Mouse (Mus musculus) heart, embryonic 13.5 days (tissue): ENCODE results near the gene Wdr54. TPM values are rescaled to one million over a fixed set of nuclear protein-coding genes. Genes with fewer than 3 reads are reported as not detected.

Experiments used
- ATAC-seq: fragments of 200-750 bp; cut with Nextera tagmentation; 2 replicates; pipeline ENCODE4 v1.8.0; 2017; ENCODE audit warnings: moderate TSS enrichment; ENCODE audit not compliant: insufficient number of reproducible peaks, low FRiP score, low TSS enrichment; ENCODE audit errors: extremely low read depth
- H3K27ac ChIP-seq: fragments of 300-500 bp; sonication (generic); replicated peaks from 2 replicates; pipeline ENCODE4 v1.5.1; 2015; ENCODE audit warnings: moderate library complexity, mild to moderate bottlenecking, inconsistent platforms
- H3K27me3 ChIP-seq: fragments of 300-500 bp; sonication (generic); replicated peaks from 2 replicates; pipeline ENCODE4 v1.6.1; 2015; ENCODE audit warnings: mild to moderate bottlenecking, inconsistent platforms
- H3K36me3 ChIP-seq: fragments of 300-500 bp; sonication (generic); 2 replicates; pipeline ENCODE4 v1.6.1; 2015; ENCODE audit warnings: mild to moderate bottlenecking, inconsistent platforms
- H3K4me1 ChIP-seq: fragments of 300-500 bp; sonication (generic); 2 replicates; pipeline ENCODE4 v1.6.1; 2015; ENCODE audit warnings: inconsistent platforms
- H3K4me2 ChIP-seq: fragments of 300-500 bp; sonication (generic); 2 replicates; pipeline ENCODE4 v1.6.1; 2015; ENCODE audit warnings: inconsistent platforms, mild to moderate bottlenecking, moderate library complexity
- H3K4me3 ChIP-seq: fragments of 300-500 bp; sonication (generic); 2 replicates; pipeline ENCODE4 v1.5.1; 2015; ENCODE audit warnings: moderate library complexity, mild to moderate bottlenecking, inconsistent platforms
- H3K9ac ChIP-seq: fragments of 300-500 bp; sonication (generic); 2 replicates; pipeline ENCODE4 v1.6.1; 2015; ENCODE audit warnings: inconsistent platforms, mild to moderate bottlenecking, moderate library complexity
- H3K9me3 ChIP-seq: fragments of 300-500 bp; sonication (generic); 2 replicates; pipeline ENCODE4 v1.6.1; 2016; ENCODE audit warnings: inconsistent platforms
- WGBS: fragments of 180-500 bp; shearing (Covaris S2); methylation state at CpG from one replicate; pipeline ENCODE4 v1.1.7; 2015; ENCODE audit warnings: mixed read lengths; 5-methylcytosine and 5-hydroxymethylcytosine counted together
- polyA plus RNA-seq: library from polyadenylated mRNA; unstranded; fragments of >200 nt; fragmentation: Nextera tagmentation; extraction: Ambion mirVana; gene quantifications from 2 replicates; pipeline ENCODE4 v1.2.1, GENCODE M21; 2015

The Wdr54 gene
- polyA plus RNA-seq, 1 experiment from 2014 or later = 7.0 TPM

DNA sequence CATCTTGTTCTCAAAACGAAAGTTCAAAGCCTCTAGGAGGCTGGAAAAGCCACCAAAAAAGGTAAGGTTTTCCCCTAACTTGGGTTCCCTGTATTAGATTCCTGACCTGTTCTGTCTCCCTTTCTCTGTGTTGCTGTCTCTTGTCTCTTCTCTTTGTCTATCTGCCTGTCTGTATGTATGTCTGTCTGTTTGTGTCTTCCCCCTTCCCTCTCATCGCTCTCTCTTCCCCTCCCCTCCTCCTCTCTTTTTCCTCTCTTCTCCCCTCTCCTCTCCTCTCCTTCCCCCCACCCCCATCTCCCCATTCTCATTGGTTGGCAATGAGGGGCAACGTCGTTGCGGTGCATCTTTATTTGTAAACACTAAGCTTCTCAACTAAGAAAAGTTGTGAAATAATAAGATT is 30.9 kb downstream of the Wdr54 start, which contains the start of gene Ino80b:
Ino80b (minus strand) TSS at position 101 of the 400 bp plus-strand sequence.
- H3K4me1 ChIP-seq = peaks cover 31% of the 10 kb centered on the region
- 0 out of 2 replicates have a peak, but pooled peaks cover 5% of the 10 kb centered on the region for H3K36me3 ChIP-seq
- WGBS = 29% methylated on average over 5 of the region's 5 CpGs
- H3K9me3 ChIP-seq = no peaks in the 10 kb centered on the region
- peak within 1 kb of the TSS; percentile 77 for H3K4me3 ChIP-seq
- no peaks in the 10 kb centered on the region for H3K27me3 ChIP-seq
- no peak for ATAC-seq
- peak within 1 kb of the TSS; percentile 88 for H3K9ac ChIP-seq
- H3K4me2 ChIP-seq = peak within 1 kb of the TSS; percentile 96
- H3K27ac ChIP-seq = peak within 1 kb of the TSS; percentile 46

DNA sequence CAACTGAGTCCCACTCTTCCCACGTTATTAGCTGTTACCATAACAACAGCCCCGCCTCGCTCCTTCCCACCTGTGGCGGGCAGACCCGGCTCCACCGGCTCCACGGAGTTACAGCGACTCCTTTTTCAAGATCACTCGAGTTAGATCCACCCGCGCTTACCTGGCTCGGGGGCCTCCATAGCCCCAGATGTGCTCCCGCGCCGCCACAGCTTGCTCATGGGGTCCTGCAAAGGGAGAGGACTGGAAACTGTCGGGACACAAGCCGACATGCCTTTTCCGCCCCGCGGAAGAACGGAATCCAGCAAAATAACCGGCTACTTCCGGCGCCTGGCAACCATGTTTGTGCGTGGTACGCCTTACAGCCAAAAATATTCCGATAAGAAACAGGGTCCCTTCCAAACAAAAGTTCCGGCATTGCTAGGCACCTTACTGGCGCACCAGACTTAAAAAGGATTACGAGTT is 31.3 kb downstream of the Wdr54 start:
- no peaks in the 10 kb centered on the region for H3K27me3 ChIP-seq
- peak overlapping the region; percentile 46 for H3K27ac ChIP-seq
- 0 out of 2 replicates have a peak, but pooled peaks cover 5% of the 10 kb centered on the region for H3K36me3 ChIP-seq
- peaks cover 36% of the 10 kb centered on the region for H3K4me1 ChIP-seq
- no peaks in the 10 kb centered on the region for H3K9me3 ChIP-seq
- under 1% methylated on average over 30 of the region's 30 CpGs for WGBS
- H3K4me2 ChIP-seq = peak overlapping the region; percentile 96
- H3K4me3 ChIP-seq = peak overlapping the region; percentile 77
- no peak for ATAC-seq
- peak overlapping the region; percentile 88 for H3K9ac ChIP-seq

DNA sequence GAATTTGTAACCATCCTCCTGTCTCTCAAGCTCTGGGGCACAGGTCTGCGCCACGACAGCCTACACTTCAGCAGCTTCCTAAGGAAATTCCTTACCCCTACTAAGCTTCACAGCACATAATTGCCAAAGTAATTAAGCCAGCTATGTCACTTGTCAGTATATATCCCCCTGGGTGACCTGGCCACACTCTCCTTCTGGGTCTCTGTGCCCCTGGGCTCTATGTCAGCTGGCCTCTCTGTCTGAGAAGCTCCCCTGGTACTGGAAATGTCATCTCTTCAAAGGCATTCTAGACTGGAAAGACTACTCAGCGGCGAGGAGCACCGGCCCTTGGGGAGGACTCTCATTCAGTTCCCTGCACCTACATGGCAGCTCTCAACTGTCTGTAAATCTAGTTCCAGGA is 33.2 kb downstream of the Wdr54 start:
- H3K4me3 ChIP-seq = peak overlapping the region; percentile 80
- no peak for ATAC-seq
- 84% methylated on average over 5 of the region's 5 CpGs for WGBS
- peak overlapping the region; percentile 99 for H3K4me2 ChIP-seq
- H3K27me3 ChIP-seq = no peaks in the 10 kb centered on the region
- peaks cover 45% of the 10 kb centered on the region for H3K4me1 ChIP-seq
- peak overlapping the region; percentile 94; the same call in 1 of the 2 replicates for H3K9ac ChIP-seq
- no peak overlapping the region for H3K27ac ChIP-seq
- no peaks in the 10 kb centered on the region for H3K9me3 ChIP-seq
- peaks cover 23% of the 10 kb centered on the region for H3K36me3 ChIP-seq

DNA sequence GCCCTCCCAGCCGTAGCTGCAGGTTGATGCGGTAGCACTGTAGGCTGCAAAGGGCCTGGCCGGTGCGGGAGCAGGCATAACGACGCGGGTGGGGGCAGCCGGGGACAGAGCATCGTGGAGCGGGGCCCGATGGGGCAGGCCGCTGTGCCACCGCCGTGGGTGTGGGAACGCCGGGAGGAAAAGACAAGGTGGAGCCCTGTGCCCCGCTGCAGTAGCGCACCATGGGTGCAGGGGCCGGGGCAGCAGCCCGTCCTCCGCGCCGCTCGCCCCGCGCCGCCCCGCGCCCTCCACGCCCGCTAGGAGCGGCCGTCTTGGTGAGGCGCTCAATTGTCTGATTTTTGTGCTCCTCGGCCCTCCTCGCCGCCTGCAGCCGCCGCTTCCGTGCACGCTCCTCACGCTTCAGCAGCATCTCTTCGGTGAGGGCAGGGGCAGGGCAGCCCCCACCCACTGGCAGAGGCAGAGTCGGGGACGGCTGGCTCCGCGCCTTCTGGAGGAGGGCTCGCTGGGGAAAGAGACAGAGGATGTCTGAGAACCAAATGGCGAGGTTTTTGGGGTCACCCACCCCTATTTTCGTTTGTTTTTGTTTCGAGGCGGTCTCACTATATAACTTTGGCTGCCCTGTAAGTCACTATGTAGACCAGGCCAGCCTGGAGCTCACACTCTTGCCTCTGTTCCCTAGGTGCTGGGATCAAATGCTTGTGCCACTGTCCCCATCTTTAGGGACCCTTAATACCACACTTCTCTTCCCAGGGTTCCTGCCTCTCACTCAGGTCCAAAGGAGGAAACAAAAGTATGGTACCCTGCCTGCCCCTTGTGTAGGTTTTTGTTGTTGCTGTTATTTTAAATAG is 34.1 kb downstream of the Wdr54 start:
- Histone ChIP-seq H3K4me2 (peak overlapping the region; percentile 99), H3K27me3 (no peaks in the 10 kb centered on the region), H3K9ac (peak overlapping the region; percentile 94), H3K4me1 (peaks cover 49% of the 10 kb centered on the region), H3K36me3 (peaks cover 32% of the 10 kb centered on the region), H3K9me3 (no peaks in the 10 kb centered on the region), H3K4me3 (peak overlapping the region; percentile 80), H3K27ac (peak overlapping the region; percentile 95)
- peak; percentile 51 for ATAC-seq
- 2% methylated on average over 52 of the region's 52 CpGs for WGBS

DNA sequence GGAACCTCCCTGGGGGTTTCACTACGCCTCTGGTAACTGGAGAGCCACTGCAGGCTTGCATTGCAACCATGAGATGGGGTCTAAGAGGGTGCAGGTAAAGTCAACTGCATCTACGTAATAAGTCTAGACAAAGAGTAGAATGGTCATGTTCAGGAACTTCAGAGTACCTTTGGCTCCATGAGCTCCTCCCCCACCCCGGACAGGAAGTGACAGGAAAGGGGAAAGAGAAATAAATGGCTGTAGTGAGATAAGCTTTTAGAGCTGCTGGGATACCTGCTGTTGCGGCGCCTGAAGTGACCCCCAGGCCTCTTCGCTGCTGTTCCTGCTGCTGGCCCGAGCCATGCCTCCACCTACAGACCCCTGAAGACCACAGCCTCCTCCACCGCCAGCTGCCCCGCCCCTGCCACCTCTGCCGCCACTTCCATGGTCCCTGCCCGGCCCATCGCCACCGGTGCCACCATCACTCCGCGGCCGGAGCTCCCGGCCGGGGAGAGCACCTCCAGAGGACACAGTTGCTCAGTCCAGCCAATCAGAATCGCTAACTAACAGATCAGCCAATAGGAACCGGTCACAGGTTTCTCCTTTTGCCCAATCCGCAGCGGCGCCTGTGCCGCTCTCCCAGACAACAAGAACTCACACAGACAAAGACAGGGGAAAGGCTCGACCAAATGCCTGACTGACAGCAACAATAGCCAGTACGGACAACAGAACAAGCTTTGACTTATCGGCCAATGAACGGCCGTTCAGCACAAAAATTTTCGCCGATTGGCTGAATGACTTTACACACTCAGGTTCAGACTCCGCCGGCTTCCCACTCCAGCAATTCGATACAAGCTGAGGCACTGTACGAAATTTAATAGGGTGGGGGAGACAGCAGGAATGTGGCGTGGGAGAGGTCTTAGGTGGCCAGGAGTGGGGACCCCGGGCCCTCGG is 35.0 kb downstream of the Wdr54 start, which contains the start of gene Wbp1:
Wbp1 (minus strand) TSS at position 630 of the 933 bp plus-strand sequence.
- under 1% methylated on average over 38 of the region's 38 CpGs for WGBS
- H3K4me2 ChIP-seq = peak within 1 kb of the TSS; percentile 99
- no peaks in the 10 kb centered on the region for H3K27me3 ChIP-seq
- H3K4me1 ChIP-seq = peaks cover 58% of the 10 kb centered on the region
- peaks cover 36% of the 10 kb centered on the region for H3K36me3 ChIP-seq
- peak within 1 kb of the TSS; percentile 95 for H3K27ac ChIP-seq
- H3K9ac ChIP-seq = peak within 1 kb of the TSS; percentile 94
- H3K9me3 ChIP-seq = no peaks in the 10 kb centered on the region
- peak within 1 kb of the TSS; percentile 80 for H3K4me3 ChIP-seq
- peak; percentile 86 for ATAC-seq

DNA sequence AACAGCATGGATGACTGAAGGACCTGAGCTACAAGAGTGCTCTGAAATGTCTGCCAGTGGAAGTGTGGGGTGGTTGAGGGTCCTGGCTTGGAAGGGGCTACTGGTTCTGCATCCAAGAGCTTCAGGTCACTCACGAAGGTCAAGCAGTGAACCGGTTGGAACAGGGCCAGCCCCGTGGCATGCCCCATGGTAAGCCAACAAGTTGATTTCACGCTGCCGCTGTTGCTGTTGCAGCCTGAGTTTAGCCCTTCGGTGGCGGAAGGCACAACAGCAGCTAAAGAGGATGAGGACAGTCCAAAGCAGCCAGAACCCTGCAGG is 36.5 kb downstream of the Wdr54 start:
- Histone ChIP-seq H3K27ac (no peak overlapping the region), H3K9me3 (no peaks in the 10 kb centered on the region), H3K4me2 (peak overlapping the region; percentile 99), H3K36me3 (peaks cover 36% of the 10 kb centered on the region), H3K27me3 (no peaks in the 10 kb centered on the region), H3K9ac (peak overlapping the region; percentile 93), H3K4me3 (peak overlapping the region; percentile 80; the same call in 1 of the 2 replicates), H3K4me1 (peaks cover 60% of the 10 kb centered on the region)
- WGBS = 75% methylated on average over 7 of the region's 7 CpGs
- no peak for ATAC-seq

DNA sequence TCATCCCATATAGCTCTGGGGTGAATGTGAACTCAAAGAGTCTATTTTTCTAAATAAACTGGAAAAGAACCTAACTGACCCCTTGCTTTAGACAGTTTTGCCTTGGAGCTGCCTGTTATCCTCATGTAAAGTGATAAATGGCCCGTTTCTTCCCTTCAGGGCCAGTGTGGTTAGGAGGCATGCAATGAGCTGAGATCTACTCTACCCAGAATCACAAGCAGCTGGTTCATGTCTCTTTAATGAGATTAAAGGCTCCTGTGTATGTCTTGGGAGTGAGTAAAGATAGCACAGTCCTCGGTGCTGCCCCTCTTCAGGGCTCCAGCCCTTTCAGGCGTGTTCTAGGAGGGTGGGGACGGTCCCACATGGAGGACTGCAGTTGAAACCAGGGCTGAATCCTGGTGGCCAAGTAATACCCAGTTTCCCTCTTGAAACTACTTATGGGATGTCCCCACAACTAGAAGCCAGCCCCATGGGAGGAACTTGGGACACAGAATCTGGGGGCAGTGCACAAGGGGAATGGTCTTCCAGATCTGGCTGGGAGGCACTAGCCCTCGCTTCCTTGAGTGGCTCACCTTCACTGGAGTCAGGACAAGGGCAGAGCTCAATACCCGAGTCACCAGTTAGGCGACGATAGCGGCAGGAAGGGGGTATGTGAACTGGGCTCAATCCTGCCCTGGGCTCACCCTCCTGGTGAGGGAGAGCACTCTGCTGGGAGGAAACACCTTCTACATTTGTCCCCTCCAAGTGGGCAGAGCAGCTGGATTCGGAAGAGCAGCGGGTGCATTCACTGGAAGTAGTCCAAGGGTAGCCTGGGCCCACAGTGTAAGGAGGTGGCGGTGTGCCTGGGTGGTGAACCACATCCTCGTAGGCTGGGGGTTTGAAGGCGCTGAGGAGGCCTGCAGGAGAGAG is 37.1 kb downstream of the Wdr54 start:
- 0 out of 2 replicates have a peak overlapping the region, but pooled peaks have one; percentile 20 for H3K27ac ChIP-seq
- H3K27me3 ChIP-seq = no peaks in the 10 kb centered on the region
- no peak overlapping the region for H3K4me3 ChIP-seq
- no peak for ATAC-seq
- peaks cover 60% of the 10 kb centered on the region for H3K4me1 ChIP-seq
- peak overlapping the region; percentile 93; the same call in 1 of the 2 replicates for H3K9ac ChIP-seq
- H3K36me3 ChIP-seq = peaks cover 36% of the 10 kb centered on the region
- 74% methylated on average over 14 of the region's 14 CpGs for WGBS
- no peak overlapping the region for H3K4me2 ChIP-seq
- no peaks in the 10 kb centered on the region for H3K9me3 ChIP-seq

DNA sequence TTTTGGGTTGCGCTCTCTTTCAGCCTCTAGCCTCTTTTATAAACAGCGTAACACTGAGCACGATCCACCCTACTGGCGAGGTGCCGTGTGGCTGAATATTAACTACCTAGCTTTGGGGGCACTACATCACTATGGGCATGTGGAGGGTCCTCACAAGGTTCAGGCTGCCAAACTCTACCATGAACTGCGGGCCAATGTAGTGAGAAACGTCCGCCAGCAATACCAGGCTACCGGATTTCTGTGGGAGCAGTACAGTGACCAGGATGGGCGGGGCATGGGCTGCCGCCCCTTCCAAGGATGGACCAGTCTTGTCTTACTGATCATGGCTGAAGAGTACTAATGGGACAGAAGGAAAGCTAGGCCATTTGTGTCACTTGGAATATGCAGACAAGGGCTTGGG is 37.8 kb downstream of the Wdr54 start:
- WGBS = 83% methylated on average over 11 of the region's 11 CpGs
- no peak overlapping the region for H3K27ac ChIP-seq

DNA sequence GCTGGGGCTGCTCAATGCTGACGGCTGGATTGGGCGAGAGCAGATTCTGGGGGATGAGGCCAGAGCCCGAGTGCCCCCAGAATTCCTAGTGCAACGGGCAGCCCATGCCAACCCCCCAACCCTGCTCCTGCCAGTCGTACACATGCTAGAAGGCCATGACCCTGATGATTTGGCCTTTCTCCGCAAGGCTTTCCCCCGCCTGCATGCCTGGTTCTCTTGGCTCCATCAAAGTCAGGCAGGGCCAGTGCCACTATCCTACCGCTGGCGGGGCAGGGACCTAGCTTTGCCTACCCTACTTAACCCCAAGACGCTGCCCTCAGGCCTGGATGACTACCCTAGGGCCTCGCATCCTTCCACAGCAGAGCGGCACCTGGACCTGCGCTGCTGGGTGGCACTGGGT is 38.6 kb downstream of the Wdr54 start:
- Histone ChIP-seq H3K4me2 (no peak overlapping the region), H3K4me1 (peaks cover 51% of the 10 kb centered on the region), H3K27ac (no peak overlapping the region), H3K9me3 (no peaks in the 10 kb centered on the region), H3K4me3 (no peak overlapping the region), H3K36me3 (peaks cover 31% of the 10 kb centered on the region), H3K27me3 (no peaks in the 10 kb centered on the region), H3K9ac (no peak overlapping the region)
- no peak for ATAC-seq
- 91% methylated on average over 13 of the region's 13 CpGs for WGBS

More for the DNA sequence above, 37.8 kb downstream of the Wdr54 start:
- Histone ChIP-seq H3K4me1 (peaks cover 57% of the 10 kb centered on the region), H3K27me3 (no peaks in the 10 kb centered on the region), H3K9me3 (no peaks in the 10 kb centered on the region), H3K4me2 (no peak overlapping the region), H3K4me3 (no peak overlapping the region), H3K9ac (no peak overlapping the region), H3K36me3 (peaks cover 31% of the 10 kb centered on the region)
- no peak for ATAC-seq

DNA sequence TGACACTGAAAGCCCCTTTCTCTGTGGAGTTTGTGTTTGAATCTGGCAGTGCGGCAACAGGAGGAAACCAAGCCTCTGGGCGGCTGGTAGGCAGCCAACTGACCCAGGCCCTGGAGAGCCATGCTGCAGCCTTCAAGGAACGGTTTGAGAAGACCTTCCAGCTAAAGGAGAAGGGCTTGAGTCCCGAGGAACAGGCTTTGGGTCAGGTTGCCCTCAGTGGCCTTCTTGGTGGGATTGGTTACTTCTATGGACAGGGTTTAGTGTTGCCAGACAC is 39.1 kb downstream of the Wdr54 start:
- Histone ChIP-seq H3K27ac (no peak overlapping the region), H3K4me2 (no peak overlapping the region), H3K27me3 (no peaks in the 10 kb centered on the region), H3K4me1 (peaks cover 48% of the 10 kb centered on the region), H3K4me3 (no peak overlapping the region; the same call in 1 of the 2 replicates), H3K36me3 (peaks cover 32% of the 10 kb centered on the region), H3K9ac (peak overlapping the region; percentile 93; the same call in 1 of the 2 replicates), H3K9me3 (no peaks in the 10 kb centered on the region)
- no peak for ATAC-seq
- WGBS = 80% methylated on average over 4 of the region's 4 CpGs
